Comparison of ENCODE assay signal across 12 mouse cellular contexts in the genomic region with DNA sequence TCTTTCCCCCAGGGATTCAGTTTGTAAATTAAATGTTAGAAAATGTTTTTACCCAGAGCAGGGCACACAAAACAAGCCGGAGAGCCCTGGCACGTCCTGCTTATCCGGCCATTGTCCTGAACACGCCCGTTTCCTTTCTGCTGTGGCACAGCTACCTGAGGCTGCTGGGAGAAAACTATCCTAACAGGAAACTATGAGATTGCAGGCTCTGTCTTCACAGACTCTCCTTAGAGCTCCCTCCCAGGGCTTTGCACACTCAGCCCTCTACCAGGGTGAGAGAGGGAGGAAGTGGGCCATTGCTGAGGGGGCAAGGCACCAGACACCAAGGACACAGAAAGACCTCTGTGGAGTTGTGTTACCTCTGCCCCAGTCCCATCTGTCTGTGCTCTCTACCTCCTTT. TPM values are rescaled to one million over a fixed set of nuclear protein-coding genes. Genes with fewer than 3 reads are reported as not detected.
A peak's percentile ranks its signal among the peaks of the same experiment; 100 is the strongest.
DNase-seq lines count a peak whose midpoint lies in the region; ATAC-seq and TF ChIP-seq lines count a peak whose summit lies in the region.
"Had no signal": no experiment of that assay in that cellular context is flagged by ENCODE, and none has a peak within 500 bp of the region (broad histone marks: within the 10 kb centered on the region; RNA-seq: fewer than 3 reads in every experiment).

No protein-coding gene starts in this region.

- no peak for DNase-seq in hindbrain, embryonic 10.5 days (ENCODE audit: low spot score)
- peak; percentile 45 for DNase-seq in lung, embryonic 14.5 days
- DNase-seq in gastrocnemius, postnatal 25 days: no peak
- DNase-seq in frontal cortex, postnatal 36 days (ENCODE audit: low spot score in 2 of 2): no peak
- DNase-seq: left cerebral cortex, postnatal 4 days; thymus, postnatal 25 days had no signal

- 61% methylated on average over 5 of the region's 5 CpGs for WGBS in hindbrain, embryonic 10.5 days
- WGBS in hindbrain, embryonic 16.5 days: 85% methylated on average over 5 of the region's 5 CpGs
- WGBS in heart, embryonic 15.5 days: 52% methylated on average over 5 of the region's 5 CpGs
- 66% methylated on average over 5 of the region's 5 CpGs for WGBS in lung, embryonic 14.5 days

- ATAC-seq in hindbrain, embryonic 16.5 days: no peak
- ATAC-seq in heart, embryonic 15.5 days (replicated peaks; ENCODE audit: insufficient number of reproducible peaks, insufficient read depth, low FRiP score, low read depth): peak; percentile 33; the same call in 1 of the 2 replicates
- ATAC-seq in lung, embryonic 14.5 days (ENCODE audit: insufficient read depth): no peak
- no peak for ATAC-seq in monocyte, adult 5-6 weeks (replicated peaks; ENCODE audit: insufficient number of reproducible peaks, low FRiP score, low TSS enrichment, poor library complexity, severe bottlenecking)

- no peak overlapping the region for H3K9ac ChIP-seq in hindbrain, embryonic 16.5 days (ENCODE audit: low read depth, low read length)
- no peak overlapping the region for H3K9ac ChIP-seq in heart, embryonic 15.5 days
- no peak overlapping the region for H3K9ac ChIP-seq in lung, embryonic 14.5 days
- H3K9ac ChIP-seq: neural tube, embryonic 12.5 days had no signal

- H3K4me1 ChIP-seq in hindbrain, embryonic 10.5 days (replicated peaks): peaks cover 50% of the 10 kb centered on the region
- H3K4me1 ChIP-seq in hindbrain, embryonic 16.5 days (ENCODE audit: control insufficient read depth, insufficient read depth, low read depth, low read length): no peaks in the 10 kb centered on the region
- peaks cover 32% of the 10 kb centered on the region for H3K4me1 ChIP-seq in brown adipose tissue, adult 24 weeks (ENCODE audit: control insufficient read depth, insufficient read depth, insufficient read length, low read length)
- peaks cover 5% of the 10 kb centered on the region for H3K4me1 ChIP-seq in heart, embryonic 15.5 days (replicated peaks)
- H3K4me1 ChIP-seq in lung, embryonic 14.5 days (ENCODE audit: insufficient read depth): no peaks in the 10 kb centered on the region; the same call in 1 of the 2 replicates
- H3K4me1 ChIP-seq: neural tube, embryonic 12.5 days had no signal

- H3K27ac ChIP-seq in hindbrain, embryonic 10.5 days: peak overlapping the region; percentile 70
- H3K27ac ChIP-seq in hindbrain, embryonic 16.5 days (ENCODE audit: low read depth, low read length): no peak overlapping the region
- H3K27ac ChIP-seq in brown adipose tissue, adult 24 weeks (replicated peaks; ENCODE audit: low read depth, low read length): peak overlapping the region; percentile 72
- peak overlapping the region; percentile 82 for H3K27ac ChIP-seq in heart, embryonic 15.5 days
- peak overlapping the region; percentile 77 for H3K27ac ChIP-seq in lung, embryonic 14.5 days (ENCODE audit: low read depth)
- H3K27ac ChIP-seq: neural tube, embryonic 12.5 days had no signal

- no peak for TF ChIP-seq CTCF in lung, embryonic 14.5 days (IDR thresholded peaks at IDR 0.05; ENCODE audit: low read depth)

- H3K4me2 ChIP-seq in hindbrain, embryonic 16.5 days (ENCODE audit: low read length): no peak overlapping the region
- no peak overlapping the region for H3K4me2 ChIP-seq in heart, embryonic 15.5 days
- no peak overlapping the region for H3K4me2 ChIP-seq in lung, embryonic 14.5 days
- H3K4me2 ChIP-seq: neural tube, embryonic 12.5 days had no signal

- H3K27me3 ChIP-seq in hindbrain, embryonic 10.5 days (ENCODE audit: insufficient read depth, poor library complexity, severe bottlenecking): peaks cover 7% of the 10 kb centered on the region
- no peaks in the 10 kb centered on the region for H3K27me3 ChIP-seq in hindbrain, embryonic 16.5 days (replicated peaks; ENCODE audit: control insufficient read depth, insufficient read depth, low read length)
- no peaks in the 10 kb centered on the region for H3K27me3 ChIP-seq in heart, embryonic 15.5 days
- H3K27me3 ChIP-seq in lung, embryonic 14.5 days (ENCODE audit: insufficient read depth, low read length): no peaks in the 10 kb centered on the region
- H3K27me3 ChIP-seq: neural tube, embryonic 12.5 days had no signal

- no peaks in the 10 kb centered on the region for H3K9me3 ChIP-seq in hindbrain, embryonic 10.5 days
- no peaks in the 10 kb centered on the region for H3K9me3 ChIP-seq in hindbrain, embryonic 16.5 days (ENCODE audit: control insufficient read depth, low read length)
- no peaks in the 10 kb centered on the region for H3K9me3 ChIP-seq in heart, embryonic 15.5 days (replicated peaks)
- no peaks in the 10 kb centered on the region for H3K9me3 ChIP-seq in lung, embryonic 14.5 days (ENCODE audit: low read depth, low read length)
- H3K9me3 ChIP-seq: neural tube, embryonic 12.5 days had no signal

- no peak overlapping the region for H3K4me3 ChIP-seq in hindbrain, embryonic 10.5 days
- H3K4me3 ChIP-seq in hindbrain, embryonic 16.5 days (ENCODE audit: low read length): no peak overlapping the region
- H3K4me3 ChIP-seq in brown adipose tissue, adult 24 weeks (ENCODE audit: insufficient read depth, low read depth, low read length): no peak overlapping the region
- H3K4me3 ChIP-seq in heart, embryonic 15.5 days: no peak overlapping the region
- no peak overlapping the region for H3K4me3 ChIP-seq in lung, embryonic 14.5 days (ENCODE audit: low read depth, low read length)
- H3K4me3 ChIP-seq: erythroblast, embryonic 14.5 days; neural tube, embryonic 12.5 days had no signal

- H3K36me3 ChIP-seq in hindbrain, embryonic 10.5 days: no peaks in the 10 kb centered on the region
- no peaks in the 10 kb centered on the region for H3K36me3 ChIP-seq in hindbrain, embryonic 16.5 days (ENCODE audit: control insufficient read depth, insufficient read depth, low read length)
- H3K36me3 ChIP-seq in heart, embryonic 15.5 days: no peaks in the 10 kb centered on the region
- H3K36me3 ChIP-seq in lung, embryonic 14.5 days (ENCODE audit: insufficient read depth): no peaks in the 10 kb centered on the region
- H3K36me3 ChIP-seq: neural tube, embryonic 12.5 days had no signal

RNA-seq across cellular contexts. Expression of a gene that starts 8.9 kb away (rescaled TPM):
- polyA plus RNA-seq in hindbrain, embryonic 10.5 days (2016; fragmentation: Nextera tagmentation; extraction: Ambion mirVana): 26.8 and 27.1 TPM in 2 replicates
- 15.1 and 18.3 TPM in 2 replicates for polyA plus RNA-seq in hindbrain, embryonic 16.5 days (2015; fragmentation: Nextera tagmentation; extraction: Ambion mirVana)
- 52.3 and 69.7 TPM in 2 replicates for polyA plus RNA-seq in brown adipose tissue, adult 24 weeks (2012; ENCODE audit: insufficient read depth, insufficient read length, missing spikeins)
- polyA plus RNA-seq in heart, embryonic 15.5 days (2015; fragmentation: Nextera tagmentation; extraction: Ambion mirVana): 42.8 and 56.4 TPM in 2 replicates
- 82.5 and 83.3 TPM in 2 replicates for polyA plus RNA-seq in lung, embryonic 14.5 days (2014; fragmentation: Nextera tagmentation; extraction: Ambion mirVana)
- total RNA-seq in gastrocnemius, postnatal 25 days (2021): 10 to 100 TPM; 26.7 to 33.7 TPM
- 101 to 111 TPM (median 103 TPM) in 3 replicates for total RNA-seq in monocyte, adult 5-6 weeks (2017)

RNA-seq across cellular contexts. Expression of a gene that starts 19.8 kb away (rescaled TPM):
- 0.40 and 0.42 TPM in 2 replicates for polyA plus RNA-seq in hindbrain, embryonic 10.5 days (2016; fragmentation: Nextera tagmentation; extraction: Ambion mirVana)
- 0.69 and 0.70 TPM in 2 replicates for polyA plus RNA-seq in hindbrain, embryonic 16.5 days (2015; fragmentation: Nextera tagmentation; extraction: Ambion mirVana)
- 0.88 and 1.1 TPM in 2 replicates for polyA plus RNA-seq in brown adipose tissue, adult 24 weeks (2012; ENCODE audit: insufficient read depth, insufficient read length, missing spikeins)
- 0.81 and 2.8 TPM in 2 replicates for polyA plus RNA-seq in heart, embryonic 15.5 days (2015; fragmentation: Nextera tagmentation; extraction: Ambion mirVana)
- 1.8 and 2.2 TPM in 2 replicates for polyA plus RNA-seq in lung, embryonic 14.5 days (2014; fragmentation: Nextera tagmentation; extraction: Ambion mirVana)
- total RNA-seq in gastrocnemius, postnatal 25 days (2021): under 1 TPM; 0.10 to 0.19 TPM
- 3.1 to 6.4 TPM (median 5.9 TPM) in 3 replicates for total RNA-seq in monocyte, adult 5-6 weeks (2017)

RNA-seq across cellular contexts. Expression of a gene that starts 26.6 kb away (rescaled TPM):
- polyA plus RNA-seq in hindbrain, embryonic 10.5 days (2016; fragmentation: Nextera tagmentation; extraction: Ambion mirVana): 21.0 and 22.7 TPM in 2 replicates
- polyA plus RNA-seq in hindbrain, embryonic 16.5 days (2015; fragmentation: Nextera tagmentation; extraction: Ambion mirVana): 16.4 and 18.7 TPM in 2 replicates
- polyA plus RNA-seq in brown adipose tissue, adult 24 weeks (2012; ENCODE audit: insufficient read depth, insufficient read length, missing spikeins): 30.9 and 34.5 TPM in 2 replicates
- 37.8 and 48.4 TPM in 2 replicates for polyA plus RNA-seq in heart, embryonic 15.5 days (2015; fragmentation: Nextera tagmentation; extraction: Ambion mirVana)
- 73.7 and 81.7 TPM in 2 replicates for polyA plus RNA-seq in lung, embryonic 14.5 days (2014; fragmentation: Nextera tagmentation; extraction: Ambion mirVana)
- 10 to 100 TPM; 21.2 to 21.7 TPM for total RNA-seq in gastrocnemius, postnatal 25 days (2021)
- 29.5 to 47.9 TPM (median 41.2 TPM) in 3 replicates for total RNA-seq in monocyte, adult 5-6 weeks (2017)

RNA-seq across cellular contexts. Expression of a gene that starts 40.3 kb away (rescaled TPM):
- polyA plus RNA-seq in hindbrain, embryonic 10.5 days (2016; fragmentation: Nextera tagmentation; extraction: Ambion mirVana): 0.13 and 0.20 TPM in 2 replicates
- polyA plus RNA-seq in hindbrain, embryonic 16.5 days (2015; fragmentation: Nextera tagmentation; extraction: Ambion mirVana): 0.30 and 0.41 TPM in 2 replicates
- polyA plus RNA-seq in brown adipose tissue, adult 24 weeks (2012; ENCODE audit: insufficient read depth, insufficient read length, missing spikeins): 0.33 TPM in 1 of 2 replicates, not detected in the other
- 0.05 and 0.37 TPM in 2 replicates for polyA plus RNA-seq in heart, embryonic 15.5 days (2015; fragmentation: Nextera tagmentation; extraction: Ambion mirVana)
- polyA plus RNA-seq in lung, embryonic 14.5 days (2014; fragmentation: Nextera tagmentation; extraction: Ambion mirVana): 0.22 and 0.51 TPM in 2 replicates
- total RNA-seq in gastrocnemius, postnatal 25 days (2021): not detected
- not detected in 3 replicates for total RNA-seq in monocyte, adult 5-6 weeks (2017)
- total RNA-seq: left cerebral cortex, postnatal 4 days had no signal
- polyA plus RNA-seq: erythroblast, embryonic 14.5 days had no signal

RNA-seq across cellular contexts. Expression of a gene that starts 54.4 kb away (rescaled TPM):
- polyA plus RNA-seq in hindbrain, embryonic 10.5 days (2016; fragmentation: Nextera tagmentation; extraction: Ambion mirVana): 0.17 TPM in 1 of 2 replicates, not detected in the other
- 0.10 TPM in 1 of 2 replicates, not detected in the other for polyA plus RNA-seq in hindbrain, embryonic 16.5 days (2015; fragmentation: Nextera tagmentation; extraction: Ambion mirVana)
- not detected in 2 replicates for polyA plus RNA-seq in brown adipose tissue, adult 24 weeks (2012; ENCODE audit: insufficient read depth, insufficient read length, missing spikeins)
- 0.11 TPM in 1 of 2 replicates, not detected in the other for polyA plus RNA-seq in heart, embryonic 15.5 days (2015; fragmentation: Nextera tagmentation; extraction: Ambion mirVana)
- polyA plus RNA-seq in lung, embryonic 14.5 days (2014; fragmentation: Nextera tagmentation; extraction: Ambion mirVana): 0.24 and 0.32 TPM in 2 replicates
- not detected for total RNA-seq in gastrocnemius, postnatal 25 days (2021)
- 0.78 TPM in 1 of 3 replicates, not detected in the others for total RNA-seq in monocyte, adult 5-6 weeks (2017)
- total RNA-seq: left cerebral cortex, postnatal 4 days had no signal
- polyA plus RNA-seq: erythroblast, embryonic 14.5 days had no signal
